Mouse (Mus musculus): ENCODE data around the gene Lime1. TPM values are rescaled to one million over a fixed set of nuclear protein-coding genes. Genes with fewer than 3 reads are reported as not detected.

Lime1 gene
- 20.9 and 26.7 TPM in 2 replicates for polyA plus RNA-seq (2014; fragmentation: Nextera tagmentation; extraction: Ambion mirVana)

- Histone ChIP-seq H3K4me1 (ENCODE audit: control insufficient read depth, insufficient read depth, low read length) (no peaks in the 10 kb centered on the region), H3K27me3 (ENCODE audit: control insufficient read depth, insufficient read depth, low read length) (no peaks in the 10 kb centered on the region), H3K9me3 (ENCODE audit: control insufficient read depth, low read length) (no peaks in the 10 kb centered on the region), H3K36me3 (ENCODE audit: control insufficient read depth, insufficient read depth, low read length) (peaks cover 10% of the 10 kb centered on the region), H3K4me2 (ENCODE audit: low read depth, severe bottlenecking) (no peak within 1 kb of the TSS), H3K4me3 (ENCODE audit: low read depth, low read length) (no peak within 1 kb of the TSS), H3K9ac (ENCODE audit: low read length) (no peak within 1 kb of the TSS), H3K27ac (replicated peaks; ENCODE audit: low read depth, low read length) (no peak within 1 kb of the TSS)
- no peak for ATAC-seq (ENCODE audit: insufficient number of reproducible peaks, low FRiP score, low TSS enrichment, low read depth)
- DNase-seq (ENCODE audit: low spot score) = no peak
- WGBS = 93% methylated on average over 12 of the region's 12 CpGs
Measured at GRCm38 (mm10) chr2:181379778-181380177, at the start of gene Lime1. Lime1 (plus strand) TSS chr2:181380078.

GRCm38 (mm10) chr2:181332542-181332941, 47.3 kb upstream of the Lime1 start:
- Histone ChIP-seq H3K9ac (ENCODE audit: low read length) (no peak overlapping the region), H3K36me3 (ENCODE audit: control insufficient read depth, insufficient read depth, low read length) (peaks cover 11% of the 10 kb centered on the region; the same call in 1 of the 2 replicates), H3K4me1 (ENCODE audit: control insufficient read depth, insufficient read depth, low read length) (no peaks in the 10 kb centered on the region), H3K27me3 (ENCODE audit: control insufficient read depth, insufficient read depth, low read length) (no peaks in the 10 kb centered on the region), H3K4me2 (ENCODE audit: low read depth, severe bottlenecking) (no peak overlapping the region), H3K4me3 (ENCODE audit: low read depth, low read length) (no peak overlapping the region), H3K9me3 (ENCODE audit: control insufficient read depth, low read length) (no peaks in the 10 kb centered on the region), H3K27ac (replicated peaks; ENCODE audit: low read depth, low read length) (no peak overlapping the region)
- ATAC-seq (ENCODE audit: insufficient number of reproducible peaks, low FRiP score, low TSS enrichment, low read depth) = no peak
- DNase-seq (ENCODE audit: low spot score) = no peak

GRCm38 (mm10) chr2:181334023-181334422, 45.9 kb upstream of the Lime1 start:
- H3K4me2 ChIP-seq (ENCODE audit: low read depth, severe bottlenecking) = no peak overlapping the region
- H3K9ac ChIP-seq (ENCODE audit: low read length) = no peak overlapping the region
- H3K27me3 ChIP-seq (ENCODE audit: control insufficient read depth, insufficient read depth, low read length) = no peaks in the 10 kb centered on the region
- H3K4me1 ChIP-seq (ENCODE audit: control insufficient read depth, insufficient read depth, low read length) = no peaks in the 10 kb centered on the region
- peak; percentile 79 for DNase-seq (ENCODE audit: low spot score)
- 68% methylated on average over 3 of the region's 3 CpGs for WGBS
- H3K27ac ChIP-seq (replicated peaks; ENCODE audit: low read depth, low read length) = no peak overlapping the region
- ATAC-seq (ENCODE audit: insufficient number of reproducible peaks, low FRiP score, low TSS enrichment, low read depth) = peak; percentile 47; the same call in 1 of the 2 replicates
- H3K36me3 ChIP-seq (ENCODE audit: control insufficient read depth, insufficient read depth, low read length) = peaks cover 8% of the 10 kb centered on the region; the same call in 1 of the 2 replicates
- no peaks in the 10 kb centered on the region for H3K9me3 ChIP-seq (ENCODE audit: control insufficient read depth, low read length)
- no peak overlapping the region for H3K4me3 ChIP-seq (ENCODE audit: low read depth, low read length)

GRCm38 (mm10) chr2:181340426-181340825, 39.5 kb upstream of the Lime1 start:
- Histone ChIP-seq H3K4me3 (ENCODE audit: low read depth, low read length) (no peak overlapping the region), H3K9me3 (ENCODE audit: control insufficient read depth, low read length) (no peaks in the 10 kb centered on the region), H3K36me3 (ENCODE audit: control insufficient read depth, insufficient read depth, low read length) (peaks cover 17% of the 10 kb centered on the region), H3K9ac (ENCODE audit: low read length) (no peak overlapping the region), H3K4me1 (ENCODE audit: control insufficient read depth, insufficient read depth, low read length) (no peaks in the 10 kb centered on the region), H3K4me2 (ENCODE audit: low read depth, severe bottlenecking) (no peak overlapping the region), H3K27me3 (ENCODE audit: control insufficient read depth, insufficient read depth, low read length) (no peaks in the 10 kb centered on the region), H3K27ac (replicated peaks; ENCODE audit: low read depth, low read length) (no peak overlapping the region)
- 91% methylated on average over 4 of the region's 4 CpGs for WGBS
- no peak for ATAC-seq (ENCODE audit: insufficient number of reproducible peaks, low FRiP score, low TSS enrichment, low read depth)
- DNase-seq (ENCODE audit: low spot score) = no peak

- H3K4me1 ChIP-seq (ENCODE audit: control insufficient read depth, insufficient read depth, low read length) = no peaks in the 10 kb centered on the region
- ATAC-seq (ENCODE audit: insufficient number of reproducible peaks, low FRiP score, low TSS enrichment, low read depth) (no peak), DNase-seq (ENCODE audit: low spot score) (no peak)
- no peaks in the 10 kb centered on the region for H3K27me3 ChIP-seq (ENCODE audit: control insufficient read depth, insufficient read depth, low read length)
- no peaks in the 10 kb centered on the region for H3K9me3 ChIP-seq (ENCODE audit: control insufficient read depth, low read length)
- H3K9ac ChIP-seq (ENCODE audit: low read length) = no peak overlapping the region
- no peak overlapping the region for H3K4me2 ChIP-seq (ENCODE audit: low read depth, severe bottlenecking)
- H3K4me3 ChIP-seq (ENCODE audit: low read depth, low read length) = no peak overlapping the region
- no peak overlapping the region for H3K27ac ChIP-seq (replicated peaks; ENCODE audit: low read depth, low read length)
- peaks cover 18% of the 10 kb centered on the region for H3K36me3 ChIP-seq (ENCODE audit: control insufficient read depth, insufficient read depth, low read length)
- 93% methylated on average over 6 of the region's 6 CpGs for WGBS
Measured at GRCm38 (mm10) chr2:181342766-181343165, 37.1 kb upstream of the Lime1 start.

- Histone ChIP-seq H3K36me3 (ENCODE audit: control insufficient read depth, insufficient read depth, low read length) (peaks cover 43% of the 10 kb centered on the region), H3K27ac (replicated peaks; ENCODE audit: low read depth, low read length) (no peak overlapping the region), H3K4me3 (ENCODE audit: low read depth, low read length) (no peak overlapping the region), H3K27me3 (ENCODE audit: control insufficient read depth, insufficient read depth, low read length) (no peaks in the 10 kb centered on the region), H3K9ac (ENCODE audit: low read length) (no peak overlapping the region), H3K9me3 (ENCODE audit: control insufficient read depth, low read length) (no peaks in the 10 kb centered on the region), H3K4me1 (ENCODE audit: control insufficient read depth, insufficient read depth, low read length) (no peaks in the 10 kb centered on the region), H3K4me2 (ENCODE audit: low read depth, severe bottlenecking) (no peak overlapping the region)
- WGBS = 77% methylated on average over 3 of the region's 3 CpGs
- no peak for ATAC-seq (ENCODE audit: insufficient number of reproducible peaks, low FRiP score, low TSS enrichment, low read depth)
- no peak for DNase-seq (ENCODE audit: low spot score)
Measured at GRCm38 (mm10) chr2:181356780-181357179, 23.1 kb upstream of the Lime1 start.

- Histone ChIP-seq H3K27me3 (ENCODE audit: control insufficient read depth, insufficient read depth, low read length) (no peaks in the 10 kb centered on the region), H3K27ac (replicated peaks; ENCODE audit: low read depth, low read length) (no peak overlapping the region), H3K4me3 (ENCODE audit: low read depth, low read length) (peak overlapping the region; percentile 83), H3K4me2 (ENCODE audit: low read depth, severe bottlenecking) (peak overlapping the region; percentile 92), H3K9ac (ENCODE audit: low read length) (no peak overlapping the region), H3K9me3 (ENCODE audit: control insufficient read depth, low read length) (no peaks in the 10 kb centered on the region; the same call in 1 of the 2 replicates), H3K4me1 (ENCODE audit: control insufficient read depth, insufficient read depth, low read length) (peaks cover 11% of the 10 kb centered on the region), H3K36me3 (ENCODE audit: control insufficient read depth, insufficient read depth, low read length) (peaks cover 24% of the 10 kb centered on the region)
- ATAC-seq (ENCODE audit: insufficient number of reproducible peaks, low FRiP score, low TSS enrichment, low read depth) (no peak), DNase-seq (ENCODE audit: low spot score) (no peak)
- WGBS = 89% methylated on average over 3 of the region's 3 CpGs
Measured at GRCm38 (mm10) chr2:181363946-181364345, 15.9 kb upstream of the Lime1 start.

- no peaks in the 10 kb centered on the region; the same call in 1 of the 2 replicates for H3K9me3 ChIP-seq (ENCODE audit: control insufficient read depth, low read length)
- peak overlapping the region; percentile 83 for H3K4me3 ChIP-seq (ENCODE audit: low read depth, low read length)
- H3K4me1 ChIP-seq (ENCODE audit: control insufficient read depth, insufficient read depth, low read length) = peaks cover 11% of the 10 kb centered on the region
- ATAC-seq (ENCODE audit: insufficient number of reproducible peaks, low FRiP score, low TSS enrichment, low read depth) (no peak), DNase-seq (ENCODE audit: low spot score) (no peak)
- H3K4me2 ChIP-seq (ENCODE audit: low read depth, severe bottlenecking) = peak overlapping the region; percentile 92
- 0 out of 2 replicates have a peak overlapping the region, but pooled peaks have one; percentile 82 for H3K27ac ChIP-seq (replicated peaks; ENCODE audit: low read depth, low read length)
- WGBS = 9% methylated on average over 14 of the region's 14 CpGs
- peaks cover 22% of the 10 kb centered on the region for H3K36me3 ChIP-seq (ENCODE audit: control insufficient read depth, insufficient read depth, low read length)
- H3K9ac ChIP-seq (ENCODE audit: low read length) = peak overlapping the region; percentile 89
- no peaks in the 10 kb centered on the region for H3K27me3 ChIP-seq (ENCODE audit: control insufficient read depth, insufficient read depth, low read length)
Measured at GRCm38 (mm10) chr2:181364487-181364859, 15.4 kb upstream of the Lime1 start.

Data from limb, embryonic 11.5 days (tissue).